Mouse (Mus musculus): Measurements from ENCODE around the gene Kiz. TPM values are rescaled to one million over a fixed set of nuclear protein-coding genes. Genes with fewer than 3 reads are reported as not detected.

The Kiz gene
- polyA plus RNA-seq, 1 experiment from 2014 or later, result 28.7 TPM

DNA sequence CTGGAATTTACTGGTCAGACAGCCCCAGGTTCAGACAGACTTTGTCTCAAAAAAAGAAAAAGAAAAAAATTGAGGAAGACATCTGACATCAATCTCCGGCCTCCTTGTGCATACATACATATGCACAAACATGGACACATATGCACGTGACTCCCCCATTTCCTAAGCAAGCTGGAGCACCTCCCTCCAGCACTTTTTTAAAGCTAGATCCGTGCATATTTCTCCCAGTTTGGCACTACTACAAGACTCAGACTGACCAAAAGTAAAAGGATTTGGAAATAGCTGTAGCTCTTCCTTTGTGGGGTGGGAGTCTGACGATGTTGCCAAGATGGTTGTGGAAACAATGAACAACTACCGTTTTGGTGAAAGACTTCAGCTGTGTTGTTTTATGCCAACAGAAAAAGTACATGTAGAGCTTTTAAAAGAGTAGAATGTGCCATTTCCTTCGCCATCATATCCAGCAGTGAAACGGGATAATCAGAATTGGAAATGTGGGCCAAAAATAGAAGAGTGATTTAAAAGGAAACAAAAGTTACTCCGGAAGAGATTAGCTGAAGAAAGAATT lies 28.7 kb downstream of the Kiz start:
- no peaks in the 10 kb centered on the region for H3K4me1 ChIP-seq (ENCODE audit: control insufficient read depth, insufficient read depth, low read length)
- no peaks in the 10 kb centered on the region for H3K9me3 ChIP-seq (ENCODE audit: control insufficient read depth, low read length)
- H3K36me3 ChIP-seq (ENCODE audit: control insufficient read depth, insufficient read depth, low read length), result no peaks in the 10 kb centered on the region
- no peaks in the 10 kb centered on the region for H3K27me3 ChIP-seq (ENCODE audit: control insufficient read depth, insufficient read depth, low read length)
- WGBS, result 53% methylated on average over 8 of the region's 8 CpGs
- H3K4me2 ChIP-seq (ENCODE audit: low read depth, low read length), result no peak overlapping the region
- H3K4me3 ChIP-seq (ENCODE audit: low read depth, low read length), result no peak overlapping the region
- ATAC-seq (ENCODE audit: low read depth), result no peak
- no peak overlapping the region for H3K27ac ChIP-seq (ENCODE audit: low read depth, low read length)
- no peak overlapping the region for H3K9ac ChIP-seq (replicated peaks; ENCODE audit: low read depth, low read length)

DNA sequence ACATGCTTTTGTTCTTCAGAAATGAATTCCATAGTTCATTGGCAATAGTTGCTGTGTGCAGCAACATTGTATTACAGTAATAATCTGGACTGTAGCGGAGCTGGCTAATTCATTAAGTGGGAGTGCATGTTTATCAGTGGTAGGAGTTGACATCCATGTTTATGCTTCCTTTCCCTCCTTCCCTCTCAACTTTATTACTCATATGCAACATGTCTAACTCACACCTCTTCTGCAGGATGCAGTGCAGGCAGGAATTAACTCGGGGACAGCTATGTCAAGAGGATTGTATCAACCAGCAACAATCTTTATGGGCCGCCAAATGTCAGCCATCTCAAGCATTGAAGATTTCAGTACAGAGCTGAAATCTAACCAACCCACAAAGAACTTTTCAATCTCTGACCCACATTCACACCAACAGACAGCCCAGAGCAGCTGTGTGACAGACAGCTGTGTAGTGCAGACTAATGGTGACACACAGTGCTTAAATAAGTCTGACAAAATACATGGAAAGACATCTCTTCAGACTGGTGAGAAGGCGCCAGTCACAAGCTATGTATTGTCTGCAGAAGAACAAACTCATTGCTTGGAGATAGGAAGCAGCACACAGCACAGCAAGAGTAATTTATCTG lies 33.2 kb downstream of the Kiz start:
- Histone ChIP-seq H3K9ac (replicated peaks; ENCODE audit: low read depth, low read length) (no peak overlapping the region), H3K4me1 (ENCODE audit: control insufficient read depth, insufficient read depth, low read length) (no peaks in the 10 kb centered on the region), H3K27ac (ENCODE audit: low read depth, low read length) (no peak overlapping the region), H3K4me3 (ENCODE audit: low read depth, low read length) (no peak overlapping the region), H3K4me2 (ENCODE audit: low read depth, low read length) (no peak overlapping the region), H3K9me3 (ENCODE audit: control insufficient read depth, low read length) (no peaks in the 10 kb centered on the region), H3K27me3 (ENCODE audit: control insufficient read depth, insufficient read depth, low read length) (no peaks in the 10 kb centered on the region), H3K36me3 (ENCODE audit: control insufficient read depth, insufficient read depth, low read length) (no peaks in the 10 kb centered on the region; the same call in 1 of the 2 replicates)
- WGBS, result 96% methylated on average over 4 of the region's 4 CpGs
- ATAC-seq (ENCODE audit: low read depth), result no peak

DNA sequence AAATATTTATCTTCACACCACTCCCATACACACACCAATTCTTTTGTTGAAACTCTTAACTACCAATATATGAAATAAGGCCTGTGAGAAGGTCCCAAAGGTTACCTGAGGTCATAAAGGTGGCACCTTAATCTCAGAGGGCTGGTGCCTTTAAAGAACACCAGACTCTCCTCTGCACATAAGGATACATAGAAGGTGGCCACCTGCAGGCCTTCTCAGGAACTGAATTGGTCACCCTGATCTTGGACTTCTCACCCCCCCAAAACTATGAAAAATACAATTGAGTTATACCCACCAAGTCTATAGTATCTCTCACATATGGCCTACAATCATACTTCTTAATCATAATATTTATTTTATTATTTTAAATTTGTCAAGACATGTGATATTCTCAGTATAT lies 43.3 kb downstream of the Kiz start:
- H3K4me1 ChIP-seq (ENCODE audit: control insufficient read depth, insufficient read depth, low read length), result no peaks in the 10 kb centered on the region
- no peak overlapping the region for H3K27ac ChIP-seq (ENCODE audit: low read depth, low read length)
- H3K4me3 ChIP-seq (ENCODE audit: low read depth, low read length), result no peak overlapping the region
- no peak overlapping the region for H3K4me2 ChIP-seq (ENCODE audit: low read depth, low read length)
- no peak overlapping the region for H3K9ac ChIP-seq (replicated peaks; ENCODE audit: low read depth, low read length)
- no peak for ATAC-seq (ENCODE audit: low read depth)
- no peaks in the 10 kb centered on the region for H3K27me3 ChIP-seq (ENCODE audit: control insufficient read depth, insufficient read depth, low read length)
- H3K9me3 ChIP-seq (ENCODE audit: control insufficient read depth, low read length), result no peaks in the 10 kb centered on the region
- H3K36me3 ChIP-seq (ENCODE audit: control insufficient read depth, insufficient read depth, low read length), result no peaks in the 10 kb centered on the region

DNA sequence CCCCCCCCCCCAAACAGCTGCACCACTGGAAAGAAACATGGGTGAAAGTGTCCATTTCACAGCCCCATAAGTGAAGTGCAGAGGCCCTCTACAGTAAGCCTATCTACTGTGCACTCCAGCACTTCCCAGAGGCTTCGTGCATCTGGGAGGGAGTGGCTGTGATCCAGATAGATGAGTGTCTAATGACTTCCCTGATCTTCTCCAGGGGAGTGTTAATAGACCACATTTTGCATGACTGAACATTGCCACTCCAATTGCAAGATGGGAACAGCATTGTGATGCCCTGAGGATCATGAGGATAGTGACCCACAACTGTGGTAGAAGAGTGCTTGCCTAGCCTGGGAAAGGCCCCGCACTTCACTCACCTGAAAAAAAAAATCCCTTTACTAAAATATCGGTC lies 60.4 kb downstream of the Kiz start:
- no peaks in the 10 kb centered on the region for H3K27me3 ChIP-seq (ENCODE audit: control insufficient read depth, insufficient read depth, low read length)
- H3K36me3 ChIP-seq (ENCODE audit: control insufficient read depth, insufficient read depth, low read length), result no peaks in the 10 kb centered on the region
- no peak for ATAC-seq (ENCODE audit: low read depth)
- H3K9ac ChIP-seq (replicated peaks; ENCODE audit: low read depth, low read length), result no peak overlapping the region
- H3K4me1 ChIP-seq (ENCODE audit: control insufficient read depth, insufficient read depth, low read length), result 0 out of 2 replicates have a peak, but pooled peaks cover 4% of the 10 kb centered on the region
- no peak overlapping the region for H3K4me3 ChIP-seq (ENCODE audit: low read depth, low read length)
- no peak overlapping the region for H3K27ac ChIP-seq (ENCODE audit: low read depth, low read length)
- H3K9me3 ChIP-seq (ENCODE audit: control insufficient read depth, low read length), result no peaks in the 10 kb centered on the region
- WGBS, result 83% methylated on average over 3 of the region's 3 CpGs
- H3K4me2 ChIP-seq (ENCODE audit: low read depth, low read length), result no peak overlapping the region

DNA sequence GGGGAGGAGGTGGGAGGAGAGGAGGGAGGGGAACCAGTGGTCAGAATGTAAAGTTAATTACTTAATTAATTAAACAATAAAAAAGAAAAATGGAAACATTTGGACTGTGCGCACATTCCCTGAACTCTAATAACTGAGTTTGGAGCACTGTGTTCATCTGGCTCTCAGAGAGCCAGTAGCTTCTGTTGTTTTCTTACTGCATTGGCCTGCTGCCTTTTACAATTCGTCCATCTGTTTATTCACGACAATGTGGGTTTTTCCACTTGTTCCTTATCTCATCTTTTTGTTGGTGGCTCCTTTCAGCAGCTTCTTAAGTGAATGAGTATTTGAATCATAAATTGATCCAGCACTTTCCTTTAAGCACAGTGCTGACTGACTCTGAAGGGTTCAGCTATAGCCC lies 62.1 kb downstream of the Kiz start:
- no peak for ATAC-seq (ENCODE audit: low read depth)
- Histone ChIP-seq H3K9ac (replicated peaks; ENCODE audit: low read depth, low read length) (no peak overlapping the region), H3K4me3 (ENCODE audit: low read depth, low read length) (no peak overlapping the region), H3K27ac (ENCODE audit: low read depth, low read length) (no peak overlapping the region), H3K36me3 (ENCODE audit: control insufficient read depth, insufficient read depth, low read length) (no peaks in the 10 kb centered on the region), H3K27me3 (ENCODE audit: control insufficient read depth, insufficient read depth, low read length) (no peaks in the 10 kb centered on the region), H3K9me3 (ENCODE audit: control insufficient read depth, low read length) (no peaks in the 10 kb centered on the region), H3K4me1 (ENCODE audit: control insufficient read depth, insufficient read depth, low read length) (0 out of 2 replicates have a peak, but pooled peaks cover 4% of the 10 kb centered on the region), H3K4me2 (ENCODE audit: low read depth, low read length) (no peak overlapping the region)
- 70% methylated on average over 3 of the region's 3 CpGs for WGBS

DNA sequence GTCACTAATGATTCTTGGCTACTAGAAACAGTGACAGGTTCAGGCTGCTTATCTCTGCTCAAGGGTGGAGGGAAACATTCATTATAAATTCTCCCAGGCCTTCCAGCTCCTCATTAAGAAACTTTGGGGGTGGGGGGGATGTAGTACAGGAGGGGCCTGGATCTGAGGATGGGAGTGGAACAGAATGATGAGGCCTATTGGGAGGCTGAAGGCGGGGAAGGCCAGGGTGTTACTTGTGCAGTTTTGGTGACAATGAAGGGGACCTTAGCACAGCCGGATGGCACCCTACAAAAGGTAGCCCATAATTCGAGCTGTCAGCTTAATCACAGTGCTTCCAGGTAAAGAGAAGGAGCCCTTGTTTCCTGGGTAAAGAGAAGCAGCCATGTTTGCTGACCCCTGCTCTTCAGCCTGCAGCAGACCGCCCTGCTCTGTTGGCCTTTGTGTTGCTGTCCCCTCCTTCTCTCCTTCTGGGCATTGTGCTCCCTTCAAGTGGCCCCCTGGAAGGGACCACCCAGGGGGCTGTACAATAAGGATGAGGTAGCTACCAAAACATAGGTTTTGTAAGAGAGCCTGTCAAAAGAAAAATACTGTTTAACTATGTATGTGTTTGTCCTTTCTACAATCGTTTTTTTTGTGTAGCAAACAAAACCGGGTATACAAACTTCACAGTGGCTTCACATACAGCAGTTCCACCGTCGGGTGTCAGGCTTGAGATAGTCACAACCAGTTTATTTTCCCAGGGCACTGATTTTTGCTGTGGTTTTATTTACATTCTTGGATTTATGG lies 64.9 kb downstream of the Kiz start:
- no peak for ATAC-seq (ENCODE audit: low read depth)
- no peak overlapping the region for H3K9ac ChIP-seq (replicated peaks; ENCODE audit: low read depth, low read length)
- WGBS, result 14% methylated on average over 8 of the region's 8 CpGs
- 0 out of 2 replicates have a peak, but pooled peaks cover 4% of the 10 kb centered on the region for H3K4me1 ChIP-seq (ENCODE audit: control insufficient read depth, insufficient read depth, low read length)
- H3K27ac ChIP-seq (ENCODE audit: low read depth, low read length), result no peak overlapping the region
- H3K4me3 ChIP-seq (ENCODE audit: low read depth, low read length), result no peak overlapping the region
- no peaks in the 10 kb centered on the region for H3K27me3 ChIP-seq (ENCODE audit: control insufficient read depth, insufficient read depth, low read length)
- H3K36me3 ChIP-seq (ENCODE audit: control insufficient read depth, insufficient read depth, low read length), result no peaks in the 10 kb centered on the region
- no peak overlapping the region for H3K4me2 ChIP-seq (ENCODE audit: low read depth, low read length)
- H3K9me3 ChIP-seq (ENCODE audit: control insufficient read depth, low read length), result no peaks in the 10 kb centered on the region

DNA sequence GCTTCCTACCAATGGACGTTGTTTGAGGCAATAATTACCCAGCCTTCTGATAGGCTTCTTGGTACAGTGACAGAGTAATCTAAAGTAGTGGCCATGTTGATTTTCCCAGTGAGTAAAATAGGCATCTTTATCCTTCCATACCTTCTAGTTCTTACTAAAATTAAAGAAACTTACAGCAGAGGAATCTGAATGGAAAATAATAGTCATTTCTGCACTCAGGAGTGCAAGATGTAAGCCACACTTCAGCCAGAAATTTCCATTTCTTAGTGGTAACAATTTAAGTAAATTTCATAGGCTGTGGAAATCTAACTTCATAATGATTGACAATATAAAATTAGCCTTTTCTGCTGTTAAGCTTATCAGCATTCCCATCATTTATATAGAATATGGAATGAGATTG lies 69.6 kb downstream of the Kiz start:
- H3K4me1 ChIP-seq (ENCODE audit: control insufficient read depth, insufficient read depth, low read length), result 0 out of 2 replicates have a peak, but pooled peaks cover 4% of the 10 kb centered on the region
- no peak for ATAC-seq (ENCODE audit: low read depth)
- WGBS, result 98% methylated on average over 1 of the region's 1 CpGs
- no peaks in the 10 kb centered on the region for H3K9me3 ChIP-seq (ENCODE audit: control insufficient read depth, low read length)
- no peaks in the 10 kb centered on the region for H3K36me3 ChIP-seq (ENCODE audit: control insufficient read depth, insufficient read depth, low read length)
- no peaks in the 10 kb centered on the region for H3K27me3 ChIP-seq (ENCODE audit: control insufficient read depth, insufficient read depth, low read length)
- H3K9ac ChIP-seq (replicated peaks; ENCODE audit: low read depth, low read length), result no peak overlapping the region
- H3K27ac ChIP-seq (ENCODE audit: low read depth, low read length), result no peak overlapping the region
- no peak overlapping the region for H3K4me3 ChIP-seq (ENCODE audit: low read depth, low read length)
- H3K4me2 ChIP-seq (ENCODE audit: low read depth, low read length), result no peak overlapping the region

DNA sequence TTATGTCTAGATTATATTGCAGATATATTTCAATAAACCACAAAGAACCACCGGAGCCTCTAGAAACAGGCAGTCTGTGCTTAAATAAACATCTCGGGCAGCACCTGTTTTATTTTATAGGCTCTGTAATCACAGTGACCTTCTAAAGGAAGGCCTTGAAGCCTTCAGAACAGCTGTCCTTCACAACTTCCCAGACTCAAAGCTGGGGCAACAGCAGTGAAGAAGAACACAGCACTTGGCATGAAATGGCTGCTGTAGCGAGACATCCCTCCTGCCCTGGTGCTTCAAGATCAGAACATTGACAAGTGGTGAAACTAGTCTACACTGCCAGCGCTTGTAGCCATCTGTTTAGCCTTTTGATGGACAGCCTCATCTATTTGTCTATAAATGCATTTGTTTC lies 70.2 kb downstream of the Kiz start:
- Histone ChIP-seq H3K9ac (replicated peaks; ENCODE audit: low read depth, low read length) (no peak overlapping the region), H3K4me1 (ENCODE audit: control insufficient read depth, insufficient read depth, low read length) (0 out of 2 replicates have a peak, but pooled peaks cover under 1% of the 10 kb centered on the region), H3K27ac (ENCODE audit: low read depth, low read length) (no peak overlapping the region), H3K4me3 (ENCODE audit: low read depth, low read length) (no peak overlapping the region), H3K9me3 (ENCODE audit: control insufficient read depth, low read length) (no peaks in the 10 kb centered on the region), H3K27me3 (ENCODE audit: control insufficient read depth, insufficient read depth, low read length) (no peaks in the 10 kb centered on the region), H3K4me2 (ENCODE audit: low read depth, low read length) (no peak overlapping the region), H3K36me3 (ENCODE audit: control insufficient read depth, insufficient read depth, low read length) (no peaks in the 10 kb centered on the region)
- no peak for ATAC-seq (ENCODE audit: low read depth)
- WGBS, result 87% methylated on average over 4 of the region's 4 CpGs

DNA sequence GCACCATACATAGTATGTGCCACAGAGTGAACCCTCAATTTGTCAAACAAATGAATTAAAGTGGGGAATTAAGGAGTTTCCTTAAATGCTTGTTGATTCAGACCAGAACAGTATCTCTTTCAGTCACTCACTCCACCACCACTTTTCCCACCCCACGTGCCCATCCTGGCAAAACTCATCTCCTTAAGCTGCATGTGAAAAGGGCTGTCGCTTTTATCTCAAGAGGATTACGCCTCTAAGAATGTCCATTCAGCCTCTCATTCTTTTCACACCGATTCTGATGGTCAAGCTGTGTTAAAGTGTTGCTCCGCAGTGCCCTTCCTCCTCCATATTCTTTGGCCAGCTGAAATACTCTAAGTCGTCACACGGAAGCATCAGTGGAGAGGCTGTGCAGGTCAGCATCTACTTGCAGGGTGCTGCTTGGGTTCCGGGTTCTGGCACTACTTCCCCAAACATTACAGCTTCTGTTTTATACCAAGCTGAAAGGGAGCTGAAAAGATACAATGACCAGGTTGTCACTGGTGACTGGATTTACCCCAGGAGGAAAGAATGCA lies 92.6 kb downstream of the Kiz start:
- Histone ChIP-seq H3K27ac (ENCODE audit: low read depth, low read length) (no peak overlapping the region), H3K27me3 (ENCODE audit: control insufficient read depth, insufficient read depth, low read length) (no peaks in the 10 kb centered on the region), H3K36me3 (ENCODE audit: control insufficient read depth, insufficient read depth, low read length) (no peaks in the 10 kb centered on the region), H3K4me3 (ENCODE audit: low read depth, low read length) (no peak overlapping the region), H3K9ac (replicated peaks; ENCODE audit: low read depth, low read length) (no peak overlapping the region), H3K4me1 (ENCODE audit: control insufficient read depth, insufficient read depth, low read length) (no peaks in the 10 kb centered on the region), H3K4me2 (ENCODE audit: low read depth, low read length) (no peak overlapping the region), H3K9me3 (ENCODE audit: control insufficient read depth, low read length) (no peaks in the 10 kb centered on the region)
- no peak for ATAC-seq (ENCODE audit: low read depth)
- 31% methylated on average over 8 of the region's 8 CpGs for WGBS
